Mouse (Mus musculus) midbrain, embryonic 11.5 days (tissue): ENCODE measurements at regions not wholly inside any gene's neighbourhood (a gene's known extent, or its start where the extent isn't known, plus 50 kb on each side); places are given as distances from the start of the nearest gene placed in this dataset.

Source experiments
- ATAC-seq: fragments of 200-750 bp; cut with Nextera tagmentation; 2 replicates; pipeline ENCODE4 v1.8.0; 2017; ENCODE audit warnings: moderate TSS enrichment, moderate library complexity; ENCODE audit not compliant: low FRiP score
- DNase-seq: peaks from one replicate; pipeline ENCODE4 v3.0.0; 2015; ENCODE audit warnings: low spot score; ENCODE audit errors: missing footprints
- H3K27ac ChIP-seq: fragments of 300-500 bp; sonication (generic); 2 replicates; pipeline ENCODE4 v1.5.1; 2014; ENCODE audit warnings: low read depth, low read length
- H3K27me3 ChIP-seq: fragments of 300-500 bp; sonication (generic); 2 replicates; pipeline ENCODE4 v1.6.1; 2014; ENCODE audit warnings: mild to moderate bottlenecking, low read length, moderate library complexity, mixed read lengths; ENCODE audit not compliant: control insufficient read depth, insufficient read depth
- H3K36me3 ChIP-seq: fragments of 300-500 bp; sonication (generic); 2 replicates; pipeline ENCODE4 v1.6.1; 2014; ENCODE audit warnings: mild to moderate bottlenecking, low read length, moderate library complexity, mixed read lengths; ENCODE audit not compliant: control insufficient read depth, insufficient read depth
- H3K4me1 ChIP-seq: fragments of 300-500 bp; sonication (generic); 2 replicates; pipeline ENCODE4 v1.6.1; 2014; ENCODE audit warnings: low read length; ENCODE audit not compliant: control insufficient read depth, insufficient read depth
- H3K4me2 ChIP-seq: fragments of 300-500 bp; sonication (generic); 2 replicates; pipeline ENCODE4 v1.6.1; 2014; ENCODE audit warnings: mild to moderate bottlenecking, moderate library complexity
- H3K4me3 ChIP-seq: fragments of 300-500 bp; sonication (generic); 2 replicates; pipeline ENCODE4 v1.5.1; 2014; ENCODE audit warnings: low read depth, low read length
- H3K9ac ChIP-seq: fragments of 300-500 bp; sonication (generic); 2 replicates; pipeline ENCODE4 v1.6.1; 2014; ENCODE audit warnings: low read length
- H3K9me3 ChIP-seq: fragments of 300-500 bp; sonication (generic); 2 replicates; pipeline ENCODE4 v1.6.1; 2016; ENCODE audit warnings: low read length; ENCODE audit not compliant: control insufficient read depth
- WGBS: fragments of 180-500 bp; shearing (Covaris S2); extraction: QIAGEN DNeasy Blood & Tissue Kit; methylation state at CpG from one replicate; pipeline ENCODE4 v1.1.7; 2014; 5-methylcytosine and 5-hydroxymethylcytosine counted together

GRCm38 (mm10) chr17:83987683-83988082 is 139.9 kb upstream of the Haao start:
- Histone ChIP-seq H3K36me3 (no peaks in the 10 kb centered on the region), H3K9me3 (no peaks in the 10 kb centered on the region), H3K4me3 (no peak overlapping the region), H3K4me2 (no peak overlapping the region), H3K9ac (no peak overlapping the region), H3K27me3 (no peaks in the 10 kb centered on the region), H3K27ac (no peak overlapping the region), H3K4me1 (peaks cover 23% of the 10 kb centered on the region)
- WGBS, result 92% methylated on average over 4 of the region's 4 CpGs
- no peak for DNase-seq
- no peak for ATAC-seq

DNA sequence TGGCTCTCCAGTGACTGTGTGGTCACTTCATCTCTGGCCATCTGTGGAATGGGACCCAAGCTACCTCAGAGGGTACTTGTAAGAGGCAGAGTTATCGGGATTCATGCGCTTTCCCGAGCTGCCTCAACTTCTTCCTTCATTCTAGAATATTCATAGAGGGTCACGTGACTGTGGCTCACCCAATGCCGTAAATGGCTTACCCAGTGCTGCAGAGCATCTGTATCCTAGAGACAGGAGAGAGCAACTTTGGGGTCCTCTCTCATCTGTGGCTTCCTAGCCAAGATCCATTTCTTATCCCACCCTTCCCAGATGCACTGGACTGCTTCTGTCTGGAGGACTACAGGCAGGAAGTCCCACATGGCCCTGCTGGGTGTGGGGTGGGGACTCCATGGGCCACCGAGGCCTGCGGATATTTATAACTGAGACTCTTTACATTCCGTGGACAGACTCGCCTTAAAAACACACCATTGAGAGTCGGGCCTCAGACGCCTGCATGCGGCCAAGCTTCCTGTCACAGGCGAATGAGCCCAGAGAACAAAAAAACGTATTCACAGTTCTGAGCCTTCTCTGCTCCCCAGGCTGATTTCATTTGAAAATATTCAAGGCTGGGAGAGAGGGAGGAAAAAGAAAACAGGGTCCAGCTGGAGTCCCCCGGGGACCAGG is 138.3 kb upstream of the Haao start:
- Histone ChIP-seq H3K9ac (no peak overlapping the region), H3K9me3 (no peaks in the 10 kb centered on the region), H3K4me2 (no peak overlapping the region), H3K4me3 (no peak overlapping the region), H3K27ac (peak overlapping the region; percentile 65), H3K36me3 (no peaks in the 10 kb centered on the region), H3K4me1 (peaks cover 23% of the 10 kb centered on the region), H3K27me3 (no peaks in the 10 kb centered on the region)
- 49% methylated on average over 15 of the region's 15 CpGs for WGBS
- DNase-seq (peak; percentile 86), ATAC-seq (peak; percentile 54)

- H3K36me3 ChIP-seq, result no peaks in the 10 kb centered on the region
- 69% methylated on average over 17 of the region's 17 CpGs for WGBS
- H3K4me2 ChIP-seq, result no peak overlapping the region
- no peak overlapping the region for H3K9ac ChIP-seq
- ATAC-seq (peak; percentile 28; the same call in 1 of the 2 replicates), DNase-seq (no peak)
- H3K4me3 ChIP-seq, result no peak overlapping the region
- H3K9me3 ChIP-seq, result no peaks in the 10 kb centered on the region
- no peaks in the 10 kb centered on the region for H3K27me3 ChIP-seq
- peaks cover 23% of the 10 kb centered on the region for H3K4me1 ChIP-seq
- H3K27ac ChIP-seq, result peak overlapping the region; percentile 65; the same call in 1 of the 2 replicates
Measured at GRCm38 (mm10) chr17:83985333-83985790, 137.6 kb upstream of the Haao start.

GRCm38 (mm10) chr17:83983837-83984388 is 136.2 kb upstream of the Haao start:
- DNase-seq, result no peak
- ATAC-seq, result no peak
- 88% methylated on average over 9 of the region's 9 CpGs for WGBS
- Histone ChIP-seq H3K27me3 (no peaks in the 10 kb centered on the region), H3K9ac (no peak overlapping the region), H3K27ac (no peak overlapping the region), H3K36me3 (no peaks in the 10 kb centered on the region), H3K9me3 (no peaks in the 10 kb centered on the region), H3K4me1 (peaks cover 20% of the 10 kb centered on the region), H3K4me2 (no peak overlapping the region), H3K4me3 (no peak overlapping the region)

GRCm38 (mm10) chr17:83983070-83983836 is 135.5 kb upstream of the Haao start:
- no peak for DNase-seq
- Histone ChIP-seq H3K4me1 (peaks cover 20% of the 10 kb centered on the region), H3K27ac (no peak overlapping the region; the same call in 1 of the 2 replicates), H3K36me3 (no peaks in the 10 kb centered on the region), H3K9me3 (no peaks in the 10 kb centered on the region), H3K4me3 (no peak overlapping the region), H3K9ac (no peak overlapping the region; the same call in 1 of the 2 replicates), H3K27me3 (no peaks in the 10 kb centered on the region), H3K4me2 (no peak overlapping the region)
- no peak for ATAC-seq
- 52% methylated on average over 18 of the region's 18 CpGs for WGBS

DNA sequence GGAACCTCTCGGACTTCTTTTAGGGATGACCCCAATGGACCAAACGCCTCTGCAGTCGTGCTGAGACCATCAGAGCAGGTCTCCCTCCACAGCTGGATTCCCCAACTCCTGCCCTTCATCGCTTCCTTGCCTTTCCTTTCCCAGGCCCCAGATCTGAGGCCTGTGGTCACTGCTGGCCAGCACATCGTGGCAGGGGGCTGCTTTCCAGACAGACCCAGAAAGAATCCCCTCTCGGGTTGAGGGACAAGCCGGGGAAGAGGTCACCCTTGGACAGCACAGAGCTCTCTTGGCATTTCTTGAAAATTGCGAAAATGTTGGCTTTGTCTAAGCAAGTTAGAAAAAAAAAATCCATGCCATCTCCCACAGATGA is 134.9 kb upstream of the Haao start:
- Histone ChIP-seq H3K9me3 (no peaks in the 10 kb centered on the region), H3K4me3 (no peak overlapping the region), H3K9ac (peak overlapping the region; percentile 32; the same call in 1 of the 2 replicates), H3K4me1 (peaks cover 20% of the 10 kb centered on the region), H3K27ac (no peak overlapping the region; the same call in 1 of the 2 replicates), H3K27me3 (no peaks in the 10 kb centered on the region), H3K36me3 (no peaks in the 10 kb centered on the region), H3K4me2 (no peak overlapping the region)
- WGBS, result 55% methylated on average over 8 of the region's 8 CpGs
- ATAC-seq (no peak), DNase-seq (no peak)

- Histone ChIP-seq H3K4me2 (no peak overlapping the region), H3K9ac (no peak overlapping the region), H3K9me3 (no peaks in the 10 kb centered on the region), H3K27ac (no peak overlapping the region), H3K4me1 (peaks cover 7% of the 10 kb centered on the region), H3K4me3 (no peak overlapping the region), H3K36me3 (no peaks in the 10 kb centered on the region), H3K27me3 (no peaks in the 10 kb centered on the region)
- WGBS, result 59% methylated on average over 7 of the region's 7 CpGs
- ATAC-seq (no peak), DNase-seq (no peak)
Measured at GRCm38 (mm10) chr17:83978858-83979470, 131.2 kb upstream of the Haao start.

DNA sequence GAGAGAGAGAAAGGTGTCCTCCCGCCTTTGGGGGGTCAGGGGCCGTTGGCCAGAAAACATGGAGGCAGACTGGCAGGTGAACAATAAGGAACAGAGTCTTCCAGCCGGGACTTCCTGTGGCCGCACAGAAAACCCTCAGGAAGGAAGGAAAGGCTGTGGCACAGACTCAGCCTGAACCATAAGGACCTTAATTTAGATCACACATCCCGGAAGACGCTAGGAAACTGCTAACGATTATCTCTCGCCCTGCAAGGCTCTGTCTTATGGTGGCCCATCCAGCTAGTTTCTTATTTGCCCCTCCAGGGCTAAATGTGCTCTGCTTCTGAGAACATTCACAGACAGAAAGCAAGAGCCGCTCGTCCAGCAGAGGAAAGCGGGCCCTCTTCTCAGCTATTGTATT is 130.0 kb upstream of the Haao start:
- DNase-seq, result no peak
- Histone ChIP-seq H3K9me3 (no peaks in the 10 kb centered on the region), H3K4me1 (no peaks in the 10 kb centered on the region), H3K4me2 (no peak overlapping the region), H3K36me3 (no peaks in the 10 kb centered on the region), H3K9ac (no peak overlapping the region), H3K27ac (no peak overlapping the region), H3K4me3 (no peak overlapping the region), H3K27me3 (no peaks in the 10 kb centered on the region)
- no peak for ATAC-seq
- WGBS, result 87% methylated on average over 11 of the region's 11 CpGs

GRCm38 (mm10) chr17:83975813-83976212 is 128.1 kb upstream of the Haao start:
- no peak overlapping the region for H3K4me2 ChIP-seq
- no peak overlapping the region for H3K4me3 ChIP-seq
- peaks cover 6% of the 10 kb centered on the region; the same call in 1 of the 2 replicates for H3K4me1 ChIP-seq
- WGBS, result 93% methylated on average over 7 of the region's 7 CpGs
- H3K9ac ChIP-seq, result no peak overlapping the region
- no peaks in the 10 kb centered on the region for H3K27me3 ChIP-seq
- H3K9me3 ChIP-seq, result no peaks in the 10 kb centered on the region
- no peak for ATAC-seq
- H3K27ac ChIP-seq, result no peak overlapping the region
- no peak for DNase-seq
- no peaks in the 10 kb centered on the region for H3K36me3 ChIP-seq
